Mouse (Mus musculus): ENCODE measurements around the gene Krt33a. TPM values are rescaled to one million over a fixed set of nuclear protein-coding genes. Genes with fewer than 3 reads are reported as not detected.

Gene Krt33a
- polyA plus RNA-seq, 1 experiment from 2014 or later: not detected

DNA sequence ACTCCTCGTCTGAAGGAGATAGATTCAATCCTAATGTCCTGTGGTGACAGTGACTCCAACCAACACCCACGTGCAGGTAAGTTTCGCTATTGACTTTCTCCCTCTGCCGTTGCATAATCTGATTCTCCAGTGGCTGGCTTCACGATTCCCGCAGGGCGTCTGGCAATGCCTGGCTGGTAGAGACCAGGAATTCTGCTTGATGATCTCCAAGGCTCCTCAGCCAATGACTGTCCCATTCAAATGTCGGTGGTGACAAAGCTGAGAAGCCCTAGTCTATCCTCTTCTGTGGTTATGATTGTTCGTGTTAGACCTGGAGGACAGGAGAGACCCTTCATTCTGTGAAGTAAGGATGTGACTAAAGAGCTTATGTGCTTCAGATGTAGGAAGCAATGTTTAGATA, 33.3 kb downstream of the Krt33a start:
- WGBS: 83% methylated on average over 9 of the region's 9 CpGs
- no peak for ATAC-seq (ENCODE audit: insufficient number of reproducible peaks, insufficient read depth, low FRiP score, low read depth)
- Histone ChIP-seq H3K27ac (ENCODE audit: low read length) (no peak overlapping the region), H3K27me3 (ENCODE audit: control insufficient read depth, insufficient read depth, low read length) (no peaks in the 10 kb centered on the region), H3K36me3 (ENCODE audit: control insufficient read depth, insufficient read depth, low read length) (no peaks in the 10 kb centered on the region), H3K9me3 (ENCODE audit: control insufficient read depth, low read depth, low read length) (no peaks in the 10 kb centered on the region), H3K4me3 (ENCODE audit: low read depth, low read length) (no peak overlapping the region), H3K4me1 (ENCODE audit: control insufficient read depth, insufficient read depth, low read length) (no peaks in the 10 kb centered on the region), H3K4me2 (replicated peaks; ENCODE audit: low read depth, low read length) (no peak overlapping the region), H3K9ac (replicated peaks; ENCODE audit: low read depth, low read length) (no peak overlapping the region)

DNA sequence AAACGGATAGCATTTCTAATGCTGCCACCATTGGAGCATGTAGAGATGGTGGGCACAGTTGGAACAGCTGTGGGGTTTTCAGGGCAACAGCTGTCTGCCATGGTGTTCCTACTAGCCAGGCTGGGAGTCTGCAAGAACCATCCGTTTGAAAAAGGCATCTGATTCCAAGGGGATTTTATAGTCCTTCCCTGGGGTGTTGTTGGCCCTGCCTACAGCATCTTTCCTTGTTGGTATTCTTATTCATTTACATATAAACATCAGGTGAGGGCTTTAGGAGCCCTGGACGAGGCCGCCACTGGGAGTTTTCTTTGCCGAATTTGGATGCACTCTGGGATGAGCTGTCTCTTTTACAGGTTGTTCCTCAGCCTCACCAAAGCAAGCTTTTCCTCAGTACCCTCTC, 37.1 kb downstream of the Krt33a start, which contains the start of gene Krtap29-1:
Gene Krtap29-1, minus strand, starts transcription at position 101 of the 400 bp plus-strand sequence.
- Histone ChIP-seq H3K4me1 (ENCODE audit: control insufficient read depth, insufficient read depth, low read length) (no peaks in the 10 kb centered on the region), H3K4me3 (ENCODE audit: low read depth, low read length) (no peak within 1 kb of the TSS), H3K27ac (ENCODE audit: low read length) (no peak within 1 kb of the TSS), H3K4me2 (replicated peaks; ENCODE audit: low read depth, low read length) (no peak within 1 kb of the TSS), H3K9ac (replicated peaks; ENCODE audit: low read depth, low read length) (no peak within 1 kb of the TSS), H3K36me3 (ENCODE audit: control insufficient read depth, insufficient read depth, low read length) (no peaks in the 10 kb centered on the region), H3K27me3 (ENCODE audit: control insufficient read depth, insufficient read depth, low read length) (no peaks in the 10 kb centered on the region), H3K9me3 (ENCODE audit: control insufficient read depth, low read depth, low read length) (no peaks in the 10 kb centered on the region)
- WGBS: 72% methylated on average over 5 of the region's 5 CpGs
- no peak for ATAC-seq (ENCODE audit: insufficient number of reproducible peaks, insufficient read depth, low FRiP score, low read depth)

DNA sequence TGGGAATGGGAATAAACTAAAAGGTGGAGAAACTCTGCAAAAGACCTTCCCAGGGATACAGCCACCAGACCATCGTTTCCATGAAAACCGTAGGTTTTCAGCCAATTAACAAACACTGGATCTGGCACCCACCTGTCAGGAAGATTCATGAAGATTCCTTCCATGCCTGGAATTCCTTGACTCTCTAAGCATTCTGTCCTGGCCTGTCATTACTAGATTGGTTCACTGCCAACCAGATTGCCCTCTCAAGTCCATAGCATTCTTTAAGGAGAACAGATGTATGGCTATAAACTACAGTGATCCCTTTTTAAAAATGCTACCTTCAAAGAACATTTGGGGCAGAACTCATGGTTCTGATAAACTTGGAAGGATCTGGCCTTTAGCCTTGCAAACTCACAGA, 50.1 kb downstream of the Krt33a start:
- 8% methylated on average over 2 of the region's 2 CpGs for WGBS
- H3K36me3 ChIP-seq (ENCODE audit: control insufficient read depth, insufficient read depth, low read length): no peaks in the 10 kb centered on the region
- H3K27ac ChIP-seq (ENCODE audit: low read length): no peak overlapping the region
- H3K9ac ChIP-seq (replicated peaks; ENCODE audit: low read depth, low read length): no peak overlapping the region
- ATAC-seq (ENCODE audit: insufficient number of reproducible peaks, insufficient read depth, low FRiP score, low read depth): no peak
- no peak overlapping the region for H3K4me2 ChIP-seq (replicated peaks; ENCODE audit: low read depth, low read length)
- no peak overlapping the region for H3K4me3 ChIP-seq (ENCODE audit: low read depth, low read length)
- no peaks in the 10 kb centered on the region for H3K27me3 ChIP-seq (ENCODE audit: control insufficient read depth, insufficient read depth, low read length)
- H3K4me1 ChIP-seq (ENCODE audit: control insufficient read depth, insufficient read depth, low read length): no peaks in the 10 kb centered on the region
- no peaks in the 10 kb centered on the region for H3K9me3 ChIP-seq (ENCODE audit: control insufficient read depth, low read depth, low read length)

DNA sequence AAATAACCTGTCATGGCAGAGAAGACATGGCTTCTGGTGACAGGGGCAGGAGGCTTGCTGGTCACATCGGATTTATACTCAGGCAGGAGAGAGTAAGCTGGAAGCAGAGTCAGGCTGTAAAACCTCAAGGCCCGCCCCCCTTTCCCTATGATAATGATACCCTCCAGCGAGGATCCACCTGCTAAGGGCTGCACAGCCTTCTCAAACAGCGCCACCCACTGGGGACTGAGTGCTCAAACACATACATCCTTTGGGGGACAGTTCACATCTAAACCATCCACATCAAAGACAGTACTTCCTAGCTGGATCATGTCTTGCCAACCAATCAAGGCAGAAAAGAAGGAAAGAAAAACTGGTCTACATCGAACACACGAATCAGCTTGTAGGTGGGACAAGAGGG, 51.8 kb downstream of the Krt33a start:
- H3K27me3 ChIP-seq (ENCODE audit: control insufficient read depth, insufficient read depth, low read length): no peaks in the 10 kb centered on the region
- no peaks in the 10 kb centered on the region for H3K4me1 ChIP-seq (ENCODE audit: control insufficient read depth, insufficient read depth, low read length)
- WGBS: 62% methylated on average over 6 of the region's 6 CpGs
- H3K9me3 ChIP-seq (ENCODE audit: control insufficient read depth, low read depth, low read length): no peaks in the 10 kb centered on the region
- H3K27ac ChIP-seq (ENCODE audit: low read length): no peak overlapping the region
- H3K9ac ChIP-seq (replicated peaks; ENCODE audit: low read depth, low read length): no peak overlapping the region
- H3K36me3 ChIP-seq (ENCODE audit: control insufficient read depth, insufficient read depth, low read length): no peaks in the 10 kb centered on the region
- no peak overlapping the region for H3K4me2 ChIP-seq (replicated peaks; ENCODE audit: low read depth, low read length)
- H3K4me3 ChIP-seq (ENCODE audit: low read depth, low read length): no peak overlapping the region
- ATAC-seq (ENCODE audit: insufficient number of reproducible peaks, insufficient read depth, low FRiP score, low read depth): no peak

Other genes with a start within 250 kb of the Krt33a start
- gene Gm11595, start 243.3 kb downstream of the Krt33a start, polyA plus RNA-seq (2014; fragmentation: Nextera tagmentation; extraction: Ambion mirVana): not detected in 2 replicates
- not detected in 2 replicates for gene Krtap4-8, start 235.5 kb downstream of the Krt33a start, polyA plus RNA-seq (2014; fragmentation: Nextera tagmentation; extraction: Ambion mirVana)
- gene Krtap4-9, start 231.0 kb downstream of the Krt33a start, polyA plus RNA-seq (2014; fragmentation: Nextera tagmentation; extraction: Ambion mirVana): not detected in 2 replicates
- gene Gm11596, start 222.7 kb downstream of the Krt33a start, polyA plus RNA-seq (2014; fragmentation: Nextera tagmentation; extraction: Ambion mirVana): not detected in 2 replicates
- not detected in 2 replicates for gene Gm11569, start 217.3 kb downstream of the Krt33a start, polyA plus RNA-seq (2014; fragmentation: Nextera tagmentation; extraction: Ambion mirVana)
- gene Gm11554, start 211.8 kb downstream of the Krt33a start, polyA plus RNA-seq (2014; fragmentation: Nextera tagmentation; extraction: Ambion mirVana): not detected in 2 replicates
- gene Krtap4-13, start 206.3 kb downstream of the Krt33a start, polyA plus RNA-seq (2014; fragmentation: Nextera tagmentation; extraction: Ambion mirVana): not detected in 2 replicates
- gene Gm11564, start 200.5 kb downstream of the Krt33a start, polyA plus RNA-seq (2014; fragmentation: Nextera tagmentation; extraction: Ambion mirVana): not detected in 2 replicates
- not detected in 2 replicates for gene 2300003K06Rik, start 178.1 kb downstream of the Krt33a start, polyA plus RNA-seq (2014; fragmentation: Nextera tagmentation; extraction: Ambion mirVana)
- not detected in 2 replicates for gene Krtap4-16, start 164.6 kb downstream of the Krt33a start, polyA plus RNA-seq (2014; fragmentation: Nextera tagmentation; extraction: Ambion mirVana)
- not detected in 2 replicates for gene Gm11568, start 158.3 kb downstream of the Krt33a start, polyA plus RNA-seq (2014; fragmentation: Nextera tagmentation; extraction: Ambion mirVana)
- not detected in 2 replicates for gene Gm11559, start 151.7 kb downstream of the Krt33a start, polyA plus RNA-seq (2014; fragmentation: Nextera tagmentation; extraction: Ambion mirVana)
- not detected in 2 replicates for gene Krtap9-1, start 142.8 kb downstream of the Krt33a start, polyA plus RNA-seq (2014; fragmentation: Nextera tagmentation; extraction: Ambion mirVana)
- not detected in 2 replicates for gene Gm11567, start 137.0 kb downstream of the Krt33a start, polyA plus RNA-seq (2014; fragmentation: Nextera tagmentation; extraction: Ambion mirVana)
- not detected in 2 replicates for gene Krtap31-1, start 108.3 kb downstream of the Krt33a start, polyA plus RNA-seq (2014; fragmentation: Nextera tagmentation; extraction: Ambion mirVana)
- gene Gm11565, start 101.5 kb downstream of the Krt33a start, polyA plus RNA-seq (2014; fragmentation: Nextera tagmentation; extraction: Ambion mirVana): not detected in 2 replicates
- not detected in 2 replicates for gene Krtap31-2, start 79.9 kb downstream of the Krt33a start, polyA plus RNA-seq (2014; fragmentation: Nextera tagmentation; extraction: Ambion mirVana)
- gene Krtap9-5, start 67.7 kb downstream of the Krt33a start, polyA plus RNA-seq (2014; fragmentation: Nextera tagmentation; extraction: Ambion mirVana): not detected in 2 replicates
- not detected in 2 replicates for gene Krtap29-1, start 37.2 kb downstream of the Krt33a start, polyA plus RNA-seq (2014; fragmentation: Nextera tagmentation; extraction: Ambion mirVana)
- gene Krtap16-1, start 29.6 kb downstream of the Krt33a start, polyA plus RNA-seq (2014; fragmentation: Nextera tagmentation; extraction: Ambion mirVana): not detected in 2 replicates
- gene Krtap17-1, start 22.2 kb downstream of the Krt33a start, polyA plus RNA-seq (2014; fragmentation: Nextera tagmentation; extraction: Ambion mirVana): not detected in 2 replicates
- 0.26 TPM in 1 of 2 replicates, not detected in the other for gene Krt33b, start 13.7 kb upstream of the Krt33a start, polyA plus RNA-seq (2014; fragmentation: Nextera tagmentation; extraction: Ambion mirVana)
- gene Krt34, start 25.3 kb upstream of the Krt33a start, polyA plus RNA-seq (2014; fragmentation: Nextera tagmentation; extraction: Ambion mirVana): 0.36 TPM in 1 of 2 replicates, not detected in the other
- gene Krt31, start 34.3 kb upstream of the Krt33a start, polyA plus RNA-seq (2014; fragmentation: Nextera tagmentation; extraction: Ambion mirVana): 0.67 and 0.69 TPM in 2 replicates
- gene Krt32, start 72.0 kb upstream of the Krt33a start, polyA plus RNA-seq (2014; fragmentation: Nextera tagmentation; extraction: Ambion mirVana): not detected in 2 replicates
- gene Krt35, start 80.0 kb upstream of the Krt33a start, polyA plus RNA-seq (2014; fragmentation: Nextera tagmentation; extraction: Ambion mirVana): not detected in 2 replicates
- gene Krt36, start 89.4 kb upstream of the Krt33a start, polyA plus RNA-seq (2014; fragmentation: Nextera tagmentation; extraction: Ambion mirVana): 0.29 and 0.35 TPM in 2 replicates
- gene Krt13, start 105.4 kb upstream of the Krt33a start, polyA plus RNA-seq (2014; fragmentation: Nextera tagmentation; extraction: Ambion mirVana): 76.1 and 140 TPM in 2 replicates
- 215 and 241 TPM in 2 replicates for gene Krt15, start 119.7 kb upstream of the Krt33a start, polyA plus RNA-seq (2014; fragmentation: Nextera tagmentation; extraction: Ambion mirVana)
- 387 and 441 TPM in 2 replicates for gene Krt19, start 132.5 kb upstream of the Krt33a start, polyA plus RNA-seq (2014; fragmentation: Nextera tagmentation; extraction: Ambion mirVana)
- gene Krt9, start 177.0 kb upstream of the Krt33a start, polyA plus RNA-seq (2014; fragmentation: Nextera tagmentation; extraction: Ambion mirVana): not detected in 2 replicates
- 4.8 and 5.0 TPM in 2 replicates for gene Krt14, start 191.3 kb upstream of the Krt33a start, polyA plus RNA-seq (2014; fragmentation: Nextera tagmentation; extraction: Ambion mirVana)
- gene Krt16, start 232.7 kb upstream of the Krt33a start, polyA plus RNA-seq (2014; fragmentation: Nextera tagmentation; extraction: Ambion mirVana): 0.22 and 0.38 TPM in 2 replicates
- 26.7 and 30.7 TPM in 2 replicates for gene Krt17, start 244.8 kb upstream of the Krt33a start, polyA plus RNA-seq (2014; fragmentation: Nextera tagmentation; extraction: Ambion mirVana)